Mouse (Mus musculus) left cerebral cortex, adult 18-20 months (tissue): ENCODE results near the gene Olfr1170. TPM values are rescaled to one million over a fixed set of nuclear protein-coding genes. Genes with fewer than 3 reads are reported as not detected.

Experiments
- DNase-seq, 2 experiments: peaks; one replicate each; pipeline ENCODE4 v3.0.0; 2021 to 2022; ENCODE audit warnings: low spot score in 2 of 2, mixed read lengths in 1 of 2
- long read RNA-seq, 2 experiments: library from polyadenylated mRNA; stranded (forward); transcript quantifications; one replicate each; pipeline ENCODE4 v2.0.0; 2021
- total RNA-seq, 2 experiments: library from RNA; stranded (reverse); gene quantifications; 2 replicates each; pipeline ENCODE4 v1.2.3; 2021

The Olfr1170 gene
- total RNA-seq = not detected
- long read RNA-seq, experiment 1 = 0 reads
- long read RNA-seq, experiment 2 = 0 reads

- DNase-seq = no peak
These were observed at the start of gene Olfr1170 for GRCm38 (mm10) chr2:88228234-88228633. Gene Olfr1170 (minus strand): TSS chr2:88228334.

DNA sequence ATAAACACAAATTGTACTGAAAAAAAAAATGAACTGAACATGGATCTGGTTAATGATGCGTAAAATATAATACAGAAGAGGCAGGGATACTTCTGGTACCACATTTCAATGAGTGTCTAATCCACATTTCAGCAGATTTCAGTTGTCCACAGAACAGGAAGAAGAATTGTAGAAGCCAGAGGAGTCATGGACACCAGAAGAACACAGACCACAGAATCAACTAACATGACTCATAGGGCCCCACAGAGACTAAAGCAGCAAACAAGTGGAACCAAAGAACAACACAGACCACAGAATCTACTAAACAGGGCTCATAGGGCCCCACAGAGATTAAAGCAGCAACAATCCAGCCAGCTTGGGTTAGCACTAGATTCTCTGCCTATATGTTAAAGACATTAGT is 7.3 kb downstream of the Olfr1170 start:
- no peak for DNase-seq

DNA sequence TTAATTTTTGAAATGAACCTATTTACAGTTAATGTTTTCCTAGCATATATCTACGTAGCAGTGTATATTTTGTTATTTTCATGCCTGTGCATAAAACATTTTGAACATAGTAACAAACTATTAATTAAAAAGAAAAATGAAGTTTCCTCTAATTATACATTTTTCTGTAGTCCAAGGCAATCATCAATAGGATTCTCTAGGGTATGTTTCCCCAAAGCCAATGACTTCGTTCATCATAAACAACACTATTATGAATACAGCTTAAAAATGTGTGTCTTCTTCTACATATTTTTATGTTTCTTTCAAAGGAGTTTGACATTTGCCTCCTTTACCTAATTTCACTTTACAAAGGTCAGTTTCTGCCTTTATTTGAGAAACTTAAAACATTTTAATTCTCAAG is 46.6 kb downstream of the Olfr1170 start, which contains the start of gene Olfr1168:
Olfr1168 (plus strand) TSS at position 301 of the 400 bp plus-strand sequence.
- no peak for DNase-seq

Other genes with a start within 250 kb of the Olfr1170 start
- gene Olfr1158, start 238.2 kb downstream of the Olfr1170 start, total RNA-seq = not detected
- gene Olfr1160, start 220.1 kb downstream of the Olfr1170 start, total RNA-seq = not detected
- not detected for gene Olfr1161, start 205.6 kb downstream of the Olfr1170 start, total RNA-seq
- not detected for gene Olfr73, start 190.6 kb downstream of the Olfr1170 start, total RNA-seq
- gene Olfr1162, start 177.2 kb downstream of the Olfr1170 start, total RNA-seq = not detected
- not detected for gene Olfr1163, start 156.5 kb downstream of the Olfr1170 start, total RNA-seq
- gene Olfr1164, start 134.4 kb downstream of the Olfr1170 start, total RNA-seq = not detected
- gene Olfr1166, start 100.1 kb downstream of the Olfr1170 start, total RNA-seq = not detected
- not detected for gene Olfr1167, start 73.1 kb downstream of the Olfr1170 start, total RNA-seq
- not detected for gene Olfr1168, start 46.5 kb downstream of the Olfr1170 start, total RNA-seq
- not detected for gene Olfr1173, start 51.5 kb upstream of the Olfr1170 start, total RNA-seq
- not detected for gene Olfr1174-ps, start 86.8 kb upstream of the Olfr1170 start, total RNA-seq
- not detected for gene Olfr1175-ps, start 98.9 kb upstream of the Olfr1170 start, total RNA-seq
- gene Olfr1176, start 108.4 kb upstream of the Olfr1170 start, total RNA-seq = not detected
- not detected for gene Olfr1177-ps, start 118.2 kb upstream of the Olfr1170 start, total RNA-seq
- not detected for gene Olfr1178, start 158.7 kb upstream of the Olfr1170 start, total RNA-seq
- not detected for gene Olfr1179, start 178.1 kb upstream of the Olfr1170 start, total RNA-seq
- not detected for gene Olfr1180, start 190.8 kb upstream of the Olfr1170 start, total RNA-seq
- not detected for gene Olfr1181, start 197.8 kb upstream of the Olfr1170 start, total RNA-seq
- not detected for gene Gm13757, start 220.8 kb upstream of the Olfr1170 start, total RNA-seq
- not detected for gene Olfr1183, start 226.5 kb upstream of the Olfr1170 start, total RNA-seq